ENCODE assay signal across 30 mouse cellular contexts in genomic region chr8:30134999-30135398, GRCm38 (mm10).
DNase-seq lines count a peak whose midpoint lies in the region; ATAC-seq and TF ChIP-seq lines count a peak whose summit lies in the region.
"Had no signal": no experiment of that assay in that cellular context is flagged by ENCODE, and none has a peak within 500 bp of the region (broad histone marks: within the 10 kb centered on the region; RNA-seq: fewer than 3 reads in every experiment).

No protein-coding gene starts in this region.

- H3K36me3 ChIP-seq in forebrain, embryonic 14.5 days (ENCODE audit: control insufficient read depth, insufficient read depth, low read length) = no peaks in the 10 kb centered on the region
- H3K36me3 ChIP-seq in forebrain, embryonic 10.5 days (replicated peaks) = no peaks in the 10 kb centered on the region
- H3K36me3 ChIP-seq in hindbrain, postnatal 0 days (ENCODE audit: insufficient read depth, low read length) = no peaks in the 10 kb centered on the region
- H3K36me3 ChIP-seq in hindbrain, embryonic 10.5 days = no peaks in the 10 kb centered on the region
- H3K36me3 ChIP-seq in neural tube, embryonic 15.5 days = no peaks in the 10 kb centered on the region
- H3K36me3 ChIP-seq: embryonic facial prominence, embryonic 12.5 days; G1E; heart, embryonic 12.5 days; heart, embryonic 15.5 days; hindbrain, embryonic 12.5 days; intestine, embryonic 15.5 days had no signal

- no peak for ATAC-seq in forebrain, embryonic 14.5 days
- ATAC-seq in hindbrain, postnatal 0 days = no peak
- ATAC-seq in neural tube, embryonic 15.5 days (ENCODE audit: low FRiP score) = peak; percentile 35; the same call in 1 of the 2 replicates
- ATAC-seq: forebrain, embryonic 13.5 days; forebrain, postnatal 0 days; intestine, embryonic 15.5 days; Patski had no signal

- 79% methylated on average over 6 of the region's 6 CpGs for WGBS in forebrain, embryonic 14.5 days
- WGBS in forebrain, embryonic 10.5 days = 90% methylated on average over 6 of the region's 6 CpGs
- WGBS in hindbrain, postnatal 0 days = 69% methylated on average over 6 of the region's 6 CpGs
- 84% methylated on average over 6 of the region's 6 CpGs for WGBS in hindbrain, embryonic 10.5 days
- WGBS in neural tube, embryonic 15.5 days = 58% methylated on average over 6 of the region's 6 CpGs
- 76% methylated on average over 6 of the region's 6 CpGs for WGBS in lung, adult 2 months

- DNase-seq in forebrain, embryonic 14.5 days (ENCODE audit: low spot score) = peak; percentile 11
- DNase-seq in forebrain, embryonic 10.5 days (ENCODE audit: extremely low spot score, low spot score) = no peak
- DNase-seq in hindbrain, postnatal 0 days (ENCODE audit: low spot score) = peak; percentile 22
- no peak for DNase-seq in hindbrain, embryonic 10.5 days (ENCODE audit: low spot score)
- no peak for DNase-seq in neural tube, embryonic 10.5 days (ENCODE audit: extremely low spot score, low spot score)
- DNase-seq in lung, adult 2 months = no peak
- DNase-seq: adrenal gland, postnatal 10 days; adrenal gland, postnatal 36 days; B cell, adult 2 months; cerebellum, adult 11-12 months; cerebellum, adult 8-10 months; cerebellum, postnatal 10 days; embryo, embryonic 11 days; forebrain, postnatal 0 days; gastrocnemius, postnatal 25 days; heart, adult 18-20 months; heart, postnatal 10 days; heart, postnatal 36 days; kidney, adult 11 months had no signal

- H3K4me1 ChIP-seq in forebrain, embryonic 14.5 days (ENCODE audit: control insufficient read depth, insufficient read depth, low read length) = no peaks in the 10 kb centered on the region
- no peaks in the 10 kb centered on the region for H3K4me1 ChIP-seq in forebrain, embryonic 10.5 days
- no peaks in the 10 kb centered on the region for H3K4me1 ChIP-seq in hindbrain, postnatal 0 days (ENCODE audit: insufficient read depth, low read length)
- no peaks in the 10 kb centered on the region for H3K4me1 ChIP-seq in hindbrain, embryonic 10.5 days (replicated peaks)
- no peaks in the 10 kb centered on the region for H3K4me1 ChIP-seq in neural tube, embryonic 15.5 days
- no peaks in the 10 kb centered on the region for H3K4me1 ChIP-seq in lung, adult 2 months (ENCODE audit: control insufficient read depth, insufficient read depth, low read length)
- H3K4me1 ChIP-seq: embryonic facial prominence, embryonic 12.5 days; forebrain, embryonic 13.5 days; heart, embryonic 12.5 days; heart, embryonic 15.5 days; intestine, embryonic 15.5 days had no signal

- no peaks in the 10 kb centered on the region for H3K9me3 ChIP-seq in forebrain, embryonic 14.5 days (replicated peaks; ENCODE audit: control insufficient read depth, low read length)
- no peaks in the 10 kb centered on the region for H3K9me3 ChIP-seq in forebrain, embryonic 10.5 days
- no peaks in the 10 kb centered on the region for H3K9me3 ChIP-seq in hindbrain, postnatal 0 days (ENCODE audit: low read length)
- no peaks in the 10 kb centered on the region for H3K9me3 ChIP-seq in hindbrain, embryonic 10.5 days
- H3K9me3 ChIP-seq in neural tube, embryonic 15.5 days (replicated peaks) = no peaks in the 10 kb centered on the region
- H3K9me3 ChIP-seq: embryonic facial prominence, embryonic 12.5 days; forebrain, embryonic 13.5 days; heart, embryonic 12.5 days; heart, embryonic 15.5 days; hindbrain, embryonic 12.5 days; intestine, embryonic 15.5 days had no signal

- no peak for TF ChIP-seq POLR2A in lung, adult 2 months (IDR thresholded peaks at IDR 0.05; ENCODE audit: borderline replicate concordance, extremely low read depth, low read depth, low read length)

- H3K27ac ChIP-seq in forebrain, embryonic 14.5 days (ENCODE audit: low read depth, low read length) = no peak overlapping the region
- H3K27ac ChIP-seq in forebrain, embryonic 10.5 days = no peak overlapping the region
- no peak overlapping the region for H3K27ac ChIP-seq in hindbrain, postnatal 0 days
- H3K27ac ChIP-seq in hindbrain, embryonic 10.5 days = no peak overlapping the region
- H3K27ac ChIP-seq in neural tube, embryonic 15.5 days (replicated peaks) = no peak overlapping the region
- H3K27ac ChIP-seq: embryonic facial prominence, embryonic 12.5 days; forebrain, embryonic 13.5 days; heart, embryonic 15.5 days; hindbrain, embryonic 12.5 days; intestine, embryonic 15.5 days had no signal

- no peak overlapping the region for H3K4me3 ChIP-seq in forebrain, embryonic 14.5 days (ENCODE audit: low read depth, low read length)
- H3K4me3 ChIP-seq in forebrain, embryonic 10.5 days = no peak overlapping the region
- no peak overlapping the region for H3K4me3 ChIP-seq in hindbrain, postnatal 0 days (ENCODE audit: low read length)
- H3K4me3 ChIP-seq in hindbrain, embryonic 10.5 days = no peak overlapping the region
- no peak overlapping the region for H3K4me3 ChIP-seq in neural tube, embryonic 15.5 days (replicated peaks)
- H3K4me3 ChIP-seq in lung, adult 2 months (replicated peaks; ENCODE audit: extremely low read depth, low read depth, low read length) = no peak overlapping the region
- H3K4me3 ChIP-seq: embryonic facial prominence, embryonic 12.5 days; erythroblast, embryonic 14.5 days; forebrain, embryonic 13.5 days; heart, embryonic 12.5 days; heart, embryonic 15.5 days; hindbrain, embryonic 12.5 days; intestine, embryonic 15.5 days had no signal

- no peak overlapping the region for H3K4me2 ChIP-seq in forebrain, embryonic 14.5 days (ENCODE audit: low read length)
- no peak overlapping the region for H3K4me2 ChIP-seq in hindbrain, postnatal 0 days (ENCODE audit: low read depth, low read length)
- no peak overlapping the region for H3K4me2 ChIP-seq in neural tube, embryonic 15.5 days
- H3K4me2 ChIP-seq: embryonic facial prominence, embryonic 12.5 days; forebrain, embryonic 13.5 days; heart, embryonic 12.5 days; heart, embryonic 15.5 days; hindbrain, embryonic 12.5 days; intestine, embryonic 15.5 days had no signal

- H3K9ac ChIP-seq in forebrain, embryonic 14.5 days (ENCODE audit: low read length) = no peak overlapping the region
- no peak overlapping the region for H3K9ac ChIP-seq in hindbrain, postnatal 0 days (replicated peaks; ENCODE audit: low read length)
- no peak overlapping the region for H3K9ac ChIP-seq in neural tube, embryonic 15.5 days (replicated peaks)
- H3K9ac ChIP-seq: embryonic facial prominence, embryonic 12.5 days; forebrain, embryonic 13.5 days; forebrain, postnatal 0 days; heart, embryonic 12.5 days; heart, embryonic 15.5 days; hindbrain, embryonic 12.5 days; intestine, embryonic 15.5 days had no signal

- no peak for TF ChIP-seq CTCF in hindbrain, postnatal 0 days (IDR thresholded peaks at IDR 0.05; ENCODE audit: low read depth)
- TF ChIP-seq CTCF in lung, adult 2 months (IDR thresholded peaks at IDR 0.05; ENCODE audit: insufficient read depth, low read length) = no peak

- H3K27me3 ChIP-seq in forebrain, embryonic 14.5 days (replicated peaks; ENCODE audit: control insufficient read depth, insufficient read depth, low read length) = no peaks in the 10 kb centered on the region
- H3K27me3 ChIP-seq in forebrain, embryonic 10.5 days (ENCODE audit: poor library complexity, severe bottlenecking) = no peaks in the 10 kb centered on the region
- no peaks in the 10 kb centered on the region for H3K27me3 ChIP-seq in hindbrain, postnatal 0 days (ENCODE audit: insufficient read depth, low read length)
- H3K27me3 ChIP-seq in hindbrain, embryonic 10.5 days (ENCODE audit: insufficient read depth, poor library complexity, severe bottlenecking) = no peaks in the 10 kb centered on the region
- H3K27me3 ChIP-seq in neural tube, embryonic 15.5 days (replicated peaks) = no peaks in the 10 kb centered on the region
- H3K27me3 ChIP-seq: CH12.LX; embryonic facial prominence, embryonic 12.5 days; forebrain, embryonic 13.5 days; heart, embryonic 12.5 days; heart, embryonic 15.5 days; hindbrain, embryonic 12.5 days; intestine, embryonic 15.5 days; Patski had no signal

Comparison
In these comparisons a context has a peak if more than half of its experiments do, and no peak if none do; other contexts are left out.
1. DNase-seq: peak in forebrain, embryonic 14.5 days (single experiment) and hindbrain, postnatal 0 days (single experiment); none in forebrain, embryonic 10.5 days (single experiment), hindbrain, embryonic 10.5 days (single experiment), neural tube, embryonic 10.5 days (single experiment) and lung, adult 2 months (single experiment).